Comparison of ENCODE assay signal across 9 mouse cellular contexts in the genomic region with DNA sequence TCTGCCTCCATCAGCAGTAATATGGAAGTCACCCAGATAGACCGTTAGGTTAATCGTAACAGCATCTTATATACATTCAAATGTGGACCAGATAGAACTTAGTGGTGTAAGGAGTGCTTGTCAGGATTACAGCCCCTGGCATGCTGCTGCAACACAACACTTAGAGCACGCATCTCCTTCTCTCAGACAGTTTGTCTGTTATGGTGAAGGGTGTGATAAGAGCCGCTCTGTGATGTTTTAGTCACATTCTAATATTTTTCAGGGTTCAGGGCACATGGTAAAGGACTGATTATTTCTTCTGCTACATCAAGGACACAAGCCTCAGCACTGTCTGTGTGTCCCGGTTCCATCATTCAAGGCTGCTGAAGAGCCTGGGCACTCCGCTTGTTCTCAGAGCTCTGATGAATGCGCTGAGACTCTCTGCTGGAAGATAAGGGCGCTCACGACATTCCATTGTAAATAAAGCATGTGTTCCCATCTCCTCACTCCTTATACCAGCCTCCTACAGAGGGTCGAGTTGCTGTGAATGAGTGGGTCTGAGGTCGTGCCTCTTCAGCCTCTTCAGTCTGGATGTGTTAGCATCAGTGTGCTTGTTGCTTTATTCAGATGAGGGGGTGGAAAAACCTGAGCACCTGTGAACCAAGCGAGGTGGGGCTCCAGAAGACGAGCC. TPM values are rescaled to one million over a fixed set of nuclear protein-coding genes. Genes with fewer than 3 reads are reported as not detected.
A peak's percentile ranks its signal among the peaks of the same experiment; 100 is the strongest.
DNase-seq lines count a peak whose midpoint lies in the region; ATAC-seq and TF ChIP-seq lines count a peak whose summit lies in the region.
"Had no signal": no experiment of that assay in that cellular context is flagged by ENCODE, and none has a peak within 500 bp of the region (broad histone marks: within the 10 kb centered on the region; RNA-seq: fewer than 3 reads in every experiment).

No protein-coding gene starts in this region.

- H3K4me1 ChIP-seq in kidney, embryonic 15.5 days, result peaks cover 73% of the 10 kb centered on the region
- H3K4me1 ChIP-seq in embryonic facial prominence, embryonic 12.5 days, result peaks cover 86% of the 10 kb centered on the region
- peaks cover 37% of the 10 kb centered on the region for H3K4me1 ChIP-seq in forebrain, postnatal 0 days (ENCODE audit: insufficient read depth)

- H3K27me3 ChIP-seq in kidney, embryonic 15.5 days, result no peaks in the 10 kb centered on the region
- no peaks in the 10 kb centered on the region for H3K27me3 ChIP-seq in embryonic facial prominence, embryonic 12.5 days
- no peaks in the 10 kb centered on the region for H3K27me3 ChIP-seq in forebrain, postnatal 0 days (ENCODE audit: insufficient read depth, low read length)

- no peaks in the 10 kb centered on the region for H3K9me3 ChIP-seq in kidney, embryonic 15.5 days (replicated peaks)
- no peaks in the 10 kb centered on the region for H3K9me3 ChIP-seq in embryonic facial prominence, embryonic 12.5 days
- no peaks in the 10 kb centered on the region for H3K9me3 ChIP-seq in forebrain, postnatal 0 days (ENCODE audit: low read length)

- TF ChIP-seq CTCF in forebrain, postnatal 0 days (IDR thresholded peaks at IDR 0.05; ENCODE audit: low read depth), result no peak

- 37% methylated on average over 13 of the region's 13 CpGs for WGBS in kidney, embryonic 15.5 days
- WGBS in embryonic facial prominence, embryonic 12.5 days, result 37% methylated on average over 13 of the region's 13 CpGs
- WGBS in forebrain, postnatal 0 days, result 22% methylated on average over 13 of the region's 13 CpGs

- ATAC-seq in kidney, embryonic 15.5 days (replicated peaks; ENCODE audit: low FRiP score), result peak; percentile 13; the same call in 1 of the 2 replicates
- no peak for ATAC-seq in embryonic facial prominence, embryonic 12.5 days (ENCODE audit: insufficient number of reproducible peaks, insufficient read depth, low FRiP score, low TSS enrichment)
- ATAC-seq in forebrain, postnatal 0 days, result peak; percentile 16; the same call in 1 of the 2 replicates
- ATAC-seq in megakaryocyte-erythroid progenitor cell, adult 5-6 weeks (replicated peaks; ENCODE audit: low FRiP score, low TSS enrichment, poor library complexity, severe bottlenecking), result peak; percentile 87

- H3K27ac ChIP-seq in kidney, embryonic 15.5 days, result peak overlapping the region; percentile 96
- peak overlapping the region; percentile 96 for H3K27ac ChIP-seq in embryonic facial prominence, embryonic 12.5 days
- H3K27ac ChIP-seq in forebrain, postnatal 0 days (ENCODE audit: low read depth, low read length), result peak overlapping the region; percentile 75

- no peak overlapping the region for H3K9ac ChIP-seq in kidney, embryonic 15.5 days
- H3K9ac ChIP-seq in embryonic facial prominence, embryonic 12.5 days, result no peak overlapping the region
- peak overlapping the region; percentile 33 for H3K9ac ChIP-seq in forebrain, postnatal 0 days

- H3K4me2 ChIP-seq in kidney, embryonic 15.5 days, result peak overlapping the region; percentile 4; the same call in 1 of the 2 replicates
- H3K4me2 ChIP-seq in embryonic facial prominence, embryonic 12.5 days (replicated peaks), result 0 out of 2 replicates have a peak overlapping the region, but pooled peaks have one; percentile 10
- H3K4me2 ChIP-seq in forebrain, postnatal 0 days (ENCODE audit: low read depth), result no peak overlapping the region; the same call in 1 of the 2 replicates

- 0 out of 2 replicates have a peak, but pooled peaks cover 6% of the 10 kb centered on the region for H3K36me3 ChIP-seq in kidney, embryonic 15.5 days
- peaks cover 5% of the 10 kb centered on the region; the same call in 1 of the 2 replicates for H3K36me3 ChIP-seq in embryonic facial prominence, embryonic 12.5 days
- no peaks in the 10 kb centered on the region for H3K36me3 ChIP-seq in forebrain, postnatal 0 days (ENCODE audit: insufficient read depth)

- no peak overlapping the region for H3K4me3 ChIP-seq in kidney, embryonic 15.5 days (replicated peaks)
- H3K4me3 ChIP-seq in embryonic facial prominence, embryonic 12.5 days, result no peak overlapping the region
- no peak overlapping the region for H3K4me3 ChIP-seq in forebrain, postnatal 0 days (ENCODE audit: low read depth, low read length)

- no peak for DNase-seq in kidney, postnatal 14 days
- DNase-seq in forebrain, postnatal 0 days, result no peak
- no peak for DNase-seq in cerebellum, postnatal 4 days (ENCODE audit: low spot score in 2 of 2)
- no peak for DNase-seq in right cerebral cortex, postnatal 4 days
- no peak for DNase-seq in adrenal gland, adult 2 months
- DNase-seq: cerebellum, adult 11 months had no signal

RNA-seq across cellular contexts. Expression of gene Notch2, which starts 48.5 kb away (rescaled TPM):
- polyA plus RNA-seq in kidney, embryonic 15.5 days (2015; fragmentation: Nextera tagmentation; extraction: Ambion mirVana), result 33.1 and 33.8 TPM in 2 replicates
- 38.8 and 42.1 TPM in 2 replicates for polyA plus RNA-seq in embryonic facial prominence, embryonic 12.5 days (2016; fragmentation: Nextera tagmentation; extraction: Ambion mirVana)
- total RNA-seq in forebrain, postnatal 0 days (2014; rRNA removed), result 16.6 and 28.4 TPM in 2 replicates
- 5.9 and 8.1 TPM in 2 replicates for polyA plus RNA-seq in forebrain, postnatal 0 days (2015; fragmentation: Nextera tagmentation; extraction: Ambion mirVana)
- total RNA-seq in megakaryocyte-erythroid progenitor cell, adult 5-6 weeks (2014; fragmentation: Nextera tagmentation), result 36.0 and 55.9 TPM in 2 replicates
- total RNA-seq in megakaryocyte-erythroid progenitor cell, adult 5-6 weeks (2017), result 33.4 TPM in 2 replicates
- 10 to 100 TPM; 53.8 to 70.1 TPM for total RNA-seq in adrenal gland, adult 2 months (2021)
- polyA plus RNA-seq in adrenal gland, adult 2 months (2012; rRNA removed), result 26.4 and 33.9 TPM in 2 replicates
